Mouse (Mus musculus) small intestine, adult 2 months (tissue): ENCODE measurements around the gene Elovl6. TPM values are rescaled to one million over a fixed set of nuclear protein-coding genes. Genes with fewer than 3 reads are reported as not detected.
A peak's percentile ranks its signal among the peaks of the same experiment; 100 is the strongest.

Experiments
- H3K27ac ChIP-seq: fragments of 200-500 bp; 2 replicates; pipeline ENCODE4 v1.5.1; 2012; ENCODE audit warnings: low read depth, low read length, control low read depth, inconsistent platforms; ENCODE audit not compliant: insufficient read depth
- H3K27me3 ChIP-seq: fragments of 200-500 bp; 2 replicates; pipeline ENCODE4 v1.6.1; 2012; ENCODE audit warnings: mild to moderate bottlenecking, moderate library complexity, low read length, inconsistent platforms; ENCODE audit not compliant: control insufficient read depth, insufficient read depth
- H3K36me3 ChIP-seq: fragments of 200-500 bp; 2 replicates; pipeline ENCODE4 v1.6.1; 2012; ENCODE audit warnings: mild to moderate bottlenecking, low read length, control low read depth, inconsistent platforms; ENCODE audit not compliant: control insufficient read depth, insufficient read depth
- H3K4me1 ChIP-seq: fragments of 200-500 bp; 2 replicates; pipeline ENCODE4 v1.6.1; 2012; ENCODE audit warnings: low read length, inconsistent platforms, mixed read lengths; ENCODE audit not compliant: control insufficient read depth, insufficient read depth, insufficient read length
- H3K4me3 ChIP-seq: fragments of 200-500 bp; 2 replicates; pipeline ENCODE4 v1.5.1; 2012; ENCODE audit warnings: low read depth, mild to moderate bottlenecking, control low read depth, inconsistent platforms, low read length, moderate library complexity
- CTCF ChIP-seq: fragments of 200-500 bp; IDR thresholded peaks from 2 replicates; pipeline ENCODE4 v1.5.1; 2012; ENCODE audit warnings: low read depth, mild to moderate bottlenecking, control low read depth, inconsistent platforms, low read length, moderate library complexity, mixed read lengths; ENCODE audit not compliant: insufficient replicate concordance, insufficient read length; ENCODE audit errors: extremely low read depth
- POLR2A ChIP-seq: fragments of 200-500 bp; IDR thresholded peaks from 2 replicates; pipeline ENCODE4 v1.6.1; 2012; ENCODE audit warnings: low read depth, mild to moderate bottlenecking, control low read depth, inconsistent platforms, low read length, moderate library complexity
- WGBS: fragments of 180-500 bp; shearing (Covaris S2); methylation state at CpG from one replicate; pipeline ENCODE4 v1.1.7; 2018; 5-methylcytosine and 5-hydroxymethylcytosine counted together
- polyA plus RNA-seq: library from polyadenylated mRNA; depleted of rRNA; stranded (reverse); fragments of >200 nt; gene quantifications from 2 replicates; pipeline ENCODE4 v1.2.3, GENCODE M21; 2012

Gene Elovl6
- polyA plus RNA-seq, 1 experiment, result 25.3 TPM

DNA sequence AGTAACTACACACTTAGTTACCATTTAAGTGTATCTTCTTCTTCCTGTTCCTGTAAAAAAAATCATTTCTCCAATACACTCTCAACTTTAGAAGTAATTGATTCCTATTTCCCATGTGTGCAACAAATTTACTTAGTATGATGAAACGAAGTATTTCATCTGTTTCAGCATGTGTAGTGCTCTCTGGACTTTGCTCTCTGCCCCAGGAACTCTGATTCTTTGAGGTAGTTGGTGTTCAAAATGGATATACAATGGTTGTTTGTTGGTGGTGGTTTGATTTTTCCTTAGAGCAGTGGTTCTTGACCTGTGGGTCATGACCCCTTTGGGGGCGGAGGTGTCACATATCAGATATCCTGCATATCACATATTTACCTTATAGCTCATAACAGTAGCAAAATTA is 32.7 kb downstream of the Elovl6 start:
- H3K27ac ChIP-seq, result peak overlapping the region; percentile 76

DNA sequence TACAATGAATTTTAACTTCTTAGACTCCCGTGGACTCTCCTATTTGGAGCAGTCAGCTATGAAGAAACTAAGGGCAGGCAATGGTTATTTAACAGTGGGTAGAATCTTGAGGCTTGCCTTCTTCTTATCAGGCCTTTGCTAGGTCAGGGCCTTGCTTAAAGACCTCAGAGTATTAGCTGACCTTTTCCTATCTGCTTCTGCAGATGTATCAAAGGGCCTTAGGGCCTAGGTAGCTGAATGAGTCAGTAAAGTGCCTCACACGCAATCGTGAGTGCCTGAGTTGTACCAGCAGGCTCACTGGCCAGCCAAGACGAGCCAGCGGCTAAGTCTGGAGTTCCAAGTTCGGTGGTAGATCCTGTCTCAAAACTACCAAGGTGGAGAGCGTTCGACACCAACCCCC is 33.3 kb downstream of the Elovl6 start:
- TF ChIP-seq CTCF (no peak), POLR2A (no peak)
- Histone ChIP-seq H3K27ac (peak overlapping the region; percentile 40), H3K4me1 (peaks cover 7% of the 10 kb centered on the region; the same call in 1 of the 2 replicates), H3K4me3 (no peak overlapping the region), H3K36me3 (peaks cover 6% of the 10 kb centered on the region; the same call in 1 of the 2 replicates), H3K27me3 (no peaks in the 10 kb centered on the region)
- WGBS, result 73% methylated on average over 8 of the region's 8 CpGs

More for the DNA sequence above, 32.7 kb downstream of the Elovl6 start:
- TF ChIP-seq CTCF (no peak), POLR2A (no peak)
- Histone ChIP-seq H3K36me3 (peaks cover 7% of the 10 kb centered on the region; the same call in 1 of the 2 replicates), H3K4me1 (peaks cover 7% of the 10 kb centered on the region; the same call in 1 of the 2 replicates), H3K27me3 (no peaks in the 10 kb centered on the region), H3K4me3 (no peak overlapping the region)
- 48% methylated on average over 2 of the region's 2 CpGs for WGBS

DNA sequence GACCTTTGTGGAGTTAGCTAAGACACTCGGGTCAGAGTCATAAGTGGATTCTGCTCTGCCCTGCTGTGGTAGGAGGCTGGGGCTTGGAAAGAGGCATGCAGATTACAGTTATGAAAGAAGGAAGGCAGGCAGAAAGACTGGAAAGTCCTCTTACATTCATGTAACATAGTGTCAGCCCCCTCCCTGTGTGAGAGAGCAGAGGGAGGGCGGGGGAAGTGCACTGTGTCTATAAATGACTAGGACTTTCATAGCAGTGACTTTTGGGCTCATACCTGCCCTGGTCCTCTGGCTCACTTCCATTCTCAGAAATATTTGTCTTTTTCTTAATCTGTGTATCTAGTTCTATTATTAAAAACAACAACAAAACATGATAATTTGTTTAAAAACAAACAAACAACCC is 33.9 kb downstream of the Elovl6 start:
- peaks cover 7% of the 10 kb centered on the region; the same call in 1 of the 2 replicates for H3K4me1 ChIP-seq
- no peak overlapping the region for H3K4me3 ChIP-seq
- H3K27ac ChIP-seq, result peak overlapping the region; percentile 40
- peaks cover 6% of the 10 kb centered on the region; the same call in 1 of the 2 replicates for H3K36me3 ChIP-seq
- no peak for TF ChIP-seq POLR2A
- TF ChIP-seq CTCF, result no peak
- no peaks in the 10 kb centered on the region for H3K27me3 ChIP-seq
- WGBS, result 80% methylated on average over 2 of the region's 2 CpGs

DNA sequence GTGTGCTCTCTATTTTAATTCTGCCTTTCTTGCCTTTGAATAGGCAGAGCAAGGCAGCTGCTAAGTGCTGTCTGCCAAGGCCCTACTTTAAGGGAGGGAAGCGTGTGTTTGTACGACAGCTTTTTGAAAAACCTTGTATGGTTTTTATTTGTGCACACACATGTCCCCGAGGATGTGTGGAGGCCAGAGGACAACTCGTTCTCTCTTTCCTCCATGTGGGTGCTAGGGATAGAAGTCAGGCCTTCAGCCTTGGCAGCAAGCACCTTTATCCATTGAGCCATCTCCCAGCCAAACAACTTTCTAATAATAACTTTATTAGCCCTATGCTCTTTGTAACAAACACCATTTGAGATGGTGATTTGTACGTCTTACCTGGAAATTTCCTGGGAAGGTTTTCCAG is 34.7 kb downstream of the Elovl6 start:
- Histone ChIP-seq H3K27me3 (no peaks in the 10 kb centered on the region), H3K27ac (no peak overlapping the region), H3K4me3 (no peak overlapping the region), H3K36me3 (peaks cover 6% of the 10 kb centered on the region; the same call in 1 of the 2 replicates), H3K4me1 (peaks cover 11% of the 10 kb centered on the region; the same call in 1 of the 2 replicates)
- TF ChIP-seq CTCF (no peak), POLR2A (no peak)
- WGBS, result 84% methylated on average over 5 of the region's 5 CpGs

DNA sequence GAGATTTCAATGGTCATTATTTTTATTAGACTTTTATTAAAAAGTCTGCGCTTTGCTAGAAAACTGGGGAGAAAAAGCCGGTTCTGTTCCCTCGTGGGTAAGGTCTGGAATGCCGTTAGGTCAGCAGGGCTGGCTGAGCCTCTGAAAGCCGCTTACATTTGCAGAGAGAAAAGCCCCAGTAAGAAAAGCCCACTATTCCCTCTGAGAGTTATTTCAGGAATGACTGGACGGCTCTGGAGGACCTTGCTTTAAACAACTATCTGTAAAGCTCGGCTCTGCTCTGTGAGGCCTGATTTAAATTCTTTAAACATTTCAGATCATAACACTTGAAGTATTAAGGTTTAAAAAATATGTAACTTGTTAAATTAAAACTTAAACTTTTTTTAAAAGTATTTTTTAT is 36.4 kb downstream of the Elovl6 start:
- H3K4me3 ChIP-seq, result no peak overlapping the region
- peaks cover 18% of the 10 kb centered on the region; the same call in 1 of the 2 replicates for H3K4me1 ChIP-seq
- H3K27me3 ChIP-seq, result no peaks in the 10 kb centered on the region
- no peak overlapping the region for H3K27ac ChIP-seq
- WGBS, result 80% methylated on average over 7 of the region's 7 CpGs
- TF ChIP-seq POLR2A, result no peak
- TF ChIP-seq CTCF, result no peak
- peaks cover 4% of the 10 kb centered on the region; the same call in 1 of the 2 replicates for H3K36me3 ChIP-seq

DNA sequence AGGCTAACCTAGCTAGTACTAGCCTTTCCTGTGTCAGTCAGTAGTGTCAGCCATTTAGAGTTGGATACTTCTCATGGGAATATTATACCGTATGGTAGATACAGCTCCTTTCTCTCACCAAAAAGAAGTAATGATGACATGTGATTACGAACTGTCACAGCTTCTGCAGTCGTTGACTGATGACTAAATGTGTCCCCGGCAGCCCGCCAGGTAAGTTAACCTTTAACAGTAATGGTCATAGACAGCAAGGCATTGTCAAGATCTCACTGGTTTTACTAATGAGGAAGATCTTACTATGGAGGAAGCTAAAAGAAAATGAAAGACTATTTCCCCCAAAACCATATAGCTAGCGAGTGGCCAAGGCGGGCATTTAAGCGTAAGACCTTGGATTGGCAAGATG is 38.8 kb downstream of the Elovl6 start:
- no peak for TF ChIP-seq POLR2A
- TF ChIP-seq CTCF, result no peak
- Histone ChIP-seq H3K4me1 (peaks cover 22% of the 10 kb centered on the region; the same call in 1 of the 2 replicates), H3K27ac (peak overlapping the region; percentile 90), H3K4me3 (no peak overlapping the region; the same call in 1 of the 2 replicates), H3K36me3 (no peaks in the 10 kb centered on the region), H3K27me3 (no peaks in the 10 kb centered on the region)
- WGBS, result 39% methylated on average over 8 of the region's 8 CpGs

DNA sequence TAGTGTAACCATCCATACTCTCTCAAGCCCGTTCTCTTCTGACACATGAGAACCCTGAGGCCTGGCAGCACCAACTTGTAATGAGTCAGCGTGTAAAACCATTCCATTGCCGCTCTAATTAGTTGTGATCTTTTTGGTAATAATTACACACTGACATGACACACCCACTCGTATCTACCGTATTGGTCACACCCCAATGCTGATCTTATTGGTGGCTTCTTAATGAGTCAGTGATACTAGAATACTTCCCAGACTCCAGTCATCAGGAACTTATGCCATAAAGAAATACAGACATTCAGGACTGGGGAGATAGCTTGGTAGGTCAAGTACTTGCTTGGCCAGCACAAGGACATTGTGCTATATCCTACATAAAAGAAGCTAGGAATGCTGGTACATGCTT is 39.5 kb downstream of the Elovl6 start:
- no peaks in the 10 kb centered on the region for H3K36me3 ChIP-seq
- no peak overlapping the region for H3K4me3 ChIP-seq
- H3K4me1 ChIP-seq, result peaks cover 23% of the 10 kb centered on the region; the same call in 1 of the 2 replicates
- no peaks in the 10 kb centered on the region for H3K27me3 ChIP-seq
- 29% methylated on average over 5 of the region's 5 CpGs for WGBS
- peak overlapping the region; percentile 90 for H3K27ac ChIP-seq
- TF ChIP-seq CTCF (no peak), POLR2A (no peak)

DNA sequence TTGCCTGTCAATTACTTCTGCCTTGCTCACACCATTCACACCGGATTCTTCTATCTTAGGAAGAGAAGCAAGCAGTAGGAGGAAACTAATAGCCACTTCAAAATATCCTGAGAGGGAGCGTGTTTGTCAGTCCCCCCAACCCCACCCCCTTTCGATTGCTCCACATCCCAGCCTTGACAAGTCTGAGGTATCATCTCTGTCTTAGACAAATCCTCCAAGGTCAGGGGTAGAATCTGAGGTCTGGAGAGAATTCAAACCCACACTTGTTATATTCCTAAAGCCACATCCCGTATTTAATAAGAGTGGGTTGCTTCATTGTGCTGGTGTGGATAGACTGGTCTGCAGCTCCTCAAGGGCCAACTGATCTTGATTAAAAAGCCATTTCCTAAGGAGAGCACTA is 40.8 kb downstream of the Elovl6 start:
- Histone ChIP-seq H3K36me3 (no peaks in the 10 kb centered on the region), H3K27ac (no peak overlapping the region), H3K27me3 (no peaks in the 10 kb centered on the region), H3K4me3 (no peak overlapping the region), H3K4me1 (peaks cover 28% of the 10 kb centered on the region; the same call in 1 of the 2 replicates)
- TF ChIP-seq POLR2A (no peak), CTCF (no peak)
- 89% methylated on average over 4 of the region's 4 CpGs for WGBS
